Mouse (Mus musculus) lung, embryonic 16.5 days (tissue): ENCODE measurements at regions not wholly inside any gene's neighbourhood (a gene's known extent, or its start where the extent isn't known, plus 50 kb on each side); places are given as distances from the start of the nearest gene placed in this dataset.

ENCODE experiments used
- ATAC-seq: fragments of 200-750 bp; cut with Nextera tagmentation; 2 replicates; pipeline ENCODE4 v1.8.0; 2017; ENCODE audit warnings: low read depth, mild to moderate bottlenecking, moderate library complexity
- H3K27ac ChIP-seq: fragments of 300-500 bp; sonication (generic); 2 replicates; pipeline ENCODE4 v1.5.1; 2014; ENCODE audit warnings: mild to moderate bottlenecking, control low read depth, low read length
- H3K27me3 ChIP-seq: fragments of 300-500 bp; sonication (generic); 2 replicates; pipeline ENCODE4 v1.6.1; 2014; ENCODE audit warnings: low read depth, low read length, mixed read lengths; ENCODE audit not compliant: control insufficient read depth, insufficient read depth
- H3K36me3 ChIP-seq: fragments of 300-500 bp; sonication (generic); 2 replicates; pipeline ENCODE4 v1.6.1; 2014; ENCODE audit warnings: low read length; ENCODE audit not compliant: control insufficient read depth, insufficient read depth
- H3K4me1 ChIP-seq: fragments of 300-500 bp; sonication (generic); replicated peaks from 2 replicates; pipeline ENCODE4 v1.6.1; 2014; ENCODE audit warnings: low read length, mixed read lengths; ENCODE audit not compliant: control insufficient read depth, insufficient read depth
- H3K4me2 ChIP-seq: fragments of 300-500 bp; sonication (generic); 2 replicates; pipeline ENCODE4 v1.6.1; 2014; ENCODE audit warnings: low read depth, low read length, control low read depth
- H3K4me3 ChIP-seq: fragments of 300-500 bp; sonication (generic); 2 replicates; pipeline ENCODE4 v1.5.1; 2014; ENCODE audit warnings: mild to moderate bottlenecking, low read length, control low read depth
- H3K9ac ChIP-seq: fragments of 300-500 bp; sonication (generic); 2 replicates; pipeline ENCODE4 v1.6.1; 2014; ENCODE audit warnings: low read length, control low read depth
- H3K9me3 ChIP-seq: fragments of 300-500 bp; sonication (generic); 2 replicates; pipeline ENCODE4 v1.6.1; 2016; ENCODE audit warnings: low read length; ENCODE audit not compliant: control insufficient read depth
- WGBS: fragments of 180-500 bp; shearing (Covaris S2); extraction: QIAGEN DNeasy Blood & Tissue Kit; methylation state at CpG from one replicate; pipeline ENCODE4 v1.1.7; 2014; 5-methylcytosine and 5-hydroxymethylcytosine counted together

- H3K4me1 ChIP-seq = no peaks in the 10 kb centered on the region
- H3K27me3 ChIP-seq = no peaks in the 10 kb centered on the region
- H3K9ac ChIP-seq = no peak overlapping the region
- no peaks in the 10 kb centered on the region for H3K9me3 ChIP-seq
- no peak for ATAC-seq
- H3K27ac ChIP-seq = no peak overlapping the region
- no peaks in the 10 kb centered on the region for H3K36me3 ChIP-seq
- no peak overlapping the region for H3K4me2 ChIP-seq
- WGBS = 66% methylated on average over 3 of the region's 3 CpGs
- no peak overlapping the region for H3K4me3 ChIP-seq
Observed at GRCm38 (mm10) chr1:41361512-41361911, 556.1 kb downstream of the Tmem182 start.

DNA sequence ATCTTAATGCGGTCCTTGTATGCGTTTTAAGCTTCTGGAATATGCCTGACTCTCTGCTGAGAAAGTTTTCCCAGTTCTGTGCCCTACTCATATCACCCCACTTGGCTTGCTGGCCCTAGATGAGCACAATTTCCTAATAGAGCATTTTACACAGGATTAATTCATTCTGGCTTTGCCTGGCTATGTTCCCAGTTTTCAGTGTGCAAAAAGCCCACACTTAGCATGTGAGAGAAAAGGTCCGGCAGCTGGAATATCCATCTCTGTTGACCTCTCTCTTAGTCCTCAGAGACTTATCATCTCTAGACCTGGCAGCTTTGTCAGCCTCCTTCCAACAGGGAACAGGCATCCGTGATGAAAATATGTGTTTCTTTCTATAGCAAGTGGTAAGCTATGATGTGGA lies 574.6 kb downstream of the Tmem182 start:
- peak; percentile 70 for ATAC-seq

DNA sequence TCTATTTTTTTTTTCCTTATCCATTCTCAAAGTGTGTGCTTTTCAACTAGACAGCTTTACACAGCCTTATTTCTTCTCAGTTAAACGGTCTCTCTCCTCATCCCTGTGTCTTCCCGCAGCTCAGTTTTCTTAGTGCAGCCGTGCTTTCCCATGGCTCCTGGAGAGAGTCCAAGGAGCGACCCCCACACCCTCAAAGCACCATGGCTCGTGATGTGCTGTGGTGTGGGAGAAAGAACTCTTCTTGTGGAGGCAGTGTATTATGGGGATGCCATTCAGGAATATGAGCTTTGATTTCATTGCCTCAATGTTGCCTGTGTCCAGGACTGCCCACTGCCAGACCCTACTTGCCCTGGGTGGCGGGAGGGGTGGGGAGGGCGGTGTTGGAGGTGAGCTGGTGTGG lies 576.1 kb downstream of the Tmem182 start:
- WGBS = 63% methylated on average over 7 of the region's 7 CpGs
- Histone ChIP-seq H3K4me2 (no peak overlapping the region), H3K4me3 (no peak overlapping the region), H3K27ac (no peak overlapping the region), H3K27me3 (no peaks in the 10 kb centered on the region), H3K9me3 (no peaks in the 10 kb centered on the region), H3K4me1 (0 out of 2 replicates have a peak, but pooled peaks cover 3% of the 10 kb centered on the region), H3K9ac (no peak overlapping the region), H3K36me3 (no peaks in the 10 kb centered on the region)
- no peak for ATAC-seq

More for the DNA sequence above, 574.6 kb downstream of the Tmem182 start:
- Histone ChIP-seq H3K4me1 (0 out of 2 replicates have a peak, but pooled peaks cover 3% of the 10 kb centered on the region), H3K27me3 (no peaks in the 10 kb centered on the region), H3K4me2 (no peak overlapping the region), H3K9me3 (no peaks in the 10 kb centered on the region), H3K4me3 (no peak overlapping the region), H3K9ac (no peak overlapping the region), H3K36me3 (no peaks in the 10 kb centered on the region), H3K27ac (no peak overlapping the region)
- WGBS = 44% methylated on average over 4 of the region's 4 CpGs

GRCm38 (mm10) chr1:41384731-41385130 lies 579.3 kb downstream of the Tmem182 start:
- WGBS = 45% methylated on average over 1 of the region's 1 CpGs
- no peak overlapping the region for H3K4me3 ChIP-seq
- H3K27me3 ChIP-seq = no peaks in the 10 kb centered on the region
- H3K36me3 ChIP-seq = no peaks in the 10 kb centered on the region
- H3K9me3 ChIP-seq = no peaks in the 10 kb centered on the region
- H3K9ac ChIP-seq = no peak overlapping the region
- ATAC-seq = no peak
- H3K4me1 ChIP-seq = 0 out of 2 replicates have a peak, but pooled peaks cover 3% of the 10 kb centered on the region
- H3K27ac ChIP-seq = no peak overlapping the region
- no peak overlapping the region for H3K4me2 ChIP-seq

- Histone ChIP-seq H3K36me3 (no peaks in the 10 kb centered on the region), H3K27me3 (no peaks in the 10 kb centered on the region), H3K9ac (no peak overlapping the region), H3K27ac (no peak overlapping the region), H3K4me3 (no peak overlapping the region), H3K4me2 (no peak overlapping the region), H3K9me3 (no peaks in the 10 kb centered on the region), H3K4me1 (peaks cover 8% of the 10 kb centered on the region)
- ATAC-seq = no peak
- WGBS = 61% methylated on average over 4 of the region's 4 CpGs
Observed at GRCm38 (mm10) chr1:41386435-41386834, 581.0 kb downstream of the Tmem182 start.

DNA sequence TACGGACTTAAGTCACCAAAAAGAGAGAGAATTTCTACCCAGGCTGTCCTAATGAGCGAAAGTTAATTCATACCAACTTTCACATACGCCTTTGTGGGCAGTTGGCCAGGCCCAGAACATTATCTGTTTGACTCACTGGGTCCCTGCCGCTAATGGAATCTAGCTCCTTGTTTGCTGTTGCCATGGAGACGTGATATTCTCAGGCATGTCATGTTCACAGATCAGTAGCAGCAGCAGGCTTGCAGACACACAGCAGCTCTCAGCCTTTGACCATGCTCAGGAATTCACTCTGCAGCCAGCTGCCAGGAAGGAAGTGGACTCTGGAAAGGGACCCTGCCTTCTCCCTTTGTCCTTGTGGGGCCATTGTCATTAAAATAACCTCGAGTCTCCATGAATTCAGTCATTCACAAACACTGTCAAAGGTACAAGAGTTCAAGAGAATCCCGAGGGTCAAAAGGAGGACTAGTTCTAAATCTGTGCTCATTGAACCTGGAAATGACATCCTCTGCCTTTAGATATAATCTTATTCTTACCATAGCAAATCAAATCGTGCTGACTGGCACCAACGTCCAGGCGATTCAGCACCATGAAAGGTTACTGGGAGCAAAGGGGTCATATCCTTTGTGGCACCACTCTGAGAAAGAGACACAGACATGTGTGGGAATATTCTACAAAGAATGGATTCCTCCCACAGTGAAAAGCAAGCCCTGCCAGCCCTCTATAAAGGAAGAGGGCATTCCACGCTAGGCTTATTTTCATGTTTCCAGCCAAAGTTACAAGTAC lies 584.9 kb downstream of the Tmem182 start:
- Histone ChIP-seq H3K4me1 (peaks cover 8% of the 10 kb centered on the region), H3K36me3 (no peaks in the 10 kb centered on the region), H3K4me3 (no peak overlapping the region), H3K9me3 (no peaks in the 10 kb centered on the region), H3K4me2 (peak overlapping the region; percentile 26), H3K27ac (peak overlapping the region; percentile 21), H3K27me3 (no peaks in the 10 kb centered on the region), H3K9ac (no peak overlapping the region)
- peak; percentile 97 for ATAC-seq
- WGBS = 8% methylated on average over 11 of the region's 11 CpGs

DNA sequence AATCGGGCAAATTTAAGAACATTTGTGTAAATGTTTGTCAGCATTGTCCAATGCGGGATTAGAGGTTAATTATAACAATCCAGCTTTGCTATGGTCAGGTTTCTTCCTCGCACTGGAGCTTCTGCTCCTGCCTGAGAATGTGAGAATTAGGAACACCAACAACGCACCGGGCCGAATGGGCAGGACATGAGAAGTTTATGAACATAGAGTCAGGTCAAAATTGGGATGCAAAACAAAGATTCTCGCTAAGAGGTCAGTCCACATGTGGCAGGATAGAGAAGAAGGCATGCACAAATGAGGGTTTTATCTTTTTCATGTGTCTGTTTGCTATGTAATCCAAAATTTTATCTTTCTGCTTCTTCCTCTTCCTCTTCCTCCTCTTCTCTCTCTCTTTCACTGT lies 585.7 kb downstream of the Tmem182 start:
- 76% methylated on average over 7 of the region's 7 CpGs for WGBS
- Histone ChIP-seq H3K4me2 (no peak overlapping the region), H3K9ac (no peak overlapping the region), H3K9me3 (no peaks in the 10 kb centered on the region), H3K27me3 (no peaks in the 10 kb centered on the region), H3K4me1 (peaks cover 8% of the 10 kb centered on the region), H3K36me3 (no peaks in the 10 kb centered on the region), H3K27ac (no peak overlapping the region), H3K4me3 (no peak overlapping the region)
- ATAC-seq = no peak

- H3K4me3 ChIP-seq = no peak overlapping the region
- H3K4me1 ChIP-seq = peaks cover 8% of the 10 kb centered on the region
- H3K27me3 ChIP-seq = no peaks in the 10 kb centered on the region
- H3K9me3 ChIP-seq = no peaks in the 10 kb centered on the region
- H3K4me2 ChIP-seq = no peak overlapping the region
- WGBS = 70% methylated on average over 4 of the region's 4 CpGs
- ATAC-seq = no peak
- no peaks in the 10 kb centered on the region for H3K36me3 ChIP-seq
- no peak overlapping the region for H3K27ac ChIP-seq
- no peak overlapping the region for H3K9ac ChIP-seq
Observed at GRCm38 (mm10) chr1:41393287-41393686, 587.9 kb downstream of the Tmem182 start.

DNA sequence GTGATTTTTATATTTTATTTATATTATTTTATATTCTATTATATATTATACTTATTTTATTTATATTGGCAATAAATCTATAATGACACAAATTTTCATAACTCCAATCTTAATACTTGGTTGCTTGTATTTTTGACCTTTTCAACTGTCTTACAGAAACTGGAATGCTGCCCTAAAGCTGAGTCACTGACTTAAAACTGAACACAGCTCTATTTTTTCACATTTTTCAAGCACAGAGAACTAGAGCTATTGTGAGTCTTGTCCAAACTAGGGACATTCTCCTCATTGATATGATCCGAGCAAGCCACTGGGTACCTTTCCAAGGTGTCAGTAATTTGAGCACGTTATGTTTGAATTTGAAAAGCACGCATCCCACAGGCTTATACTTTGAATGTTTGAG lies 589.7 kb downstream of the Tmem182 start:
- Histone ChIP-seq H3K27me3 (no peaks in the 10 kb centered on the region), H3K4me2 (no peak overlapping the region), H3K4me3 (no peak overlapping the region), H3K9me3 (no peaks in the 10 kb centered on the region), H3K27ac (no peak overlapping the region), H3K4me1 (peaks cover 6% of the 10 kb centered on the region), H3K36me3 (no peaks in the 10 kb centered on the region), H3K9ac (no peak overlapping the region)
- 62% methylated on average over 3 of the region's 3 CpGs for WGBS
- ATAC-seq = no peak
